Comparison of ENCODE assay signal across 9 mouse cellular contexts in the genomic region with DNA sequence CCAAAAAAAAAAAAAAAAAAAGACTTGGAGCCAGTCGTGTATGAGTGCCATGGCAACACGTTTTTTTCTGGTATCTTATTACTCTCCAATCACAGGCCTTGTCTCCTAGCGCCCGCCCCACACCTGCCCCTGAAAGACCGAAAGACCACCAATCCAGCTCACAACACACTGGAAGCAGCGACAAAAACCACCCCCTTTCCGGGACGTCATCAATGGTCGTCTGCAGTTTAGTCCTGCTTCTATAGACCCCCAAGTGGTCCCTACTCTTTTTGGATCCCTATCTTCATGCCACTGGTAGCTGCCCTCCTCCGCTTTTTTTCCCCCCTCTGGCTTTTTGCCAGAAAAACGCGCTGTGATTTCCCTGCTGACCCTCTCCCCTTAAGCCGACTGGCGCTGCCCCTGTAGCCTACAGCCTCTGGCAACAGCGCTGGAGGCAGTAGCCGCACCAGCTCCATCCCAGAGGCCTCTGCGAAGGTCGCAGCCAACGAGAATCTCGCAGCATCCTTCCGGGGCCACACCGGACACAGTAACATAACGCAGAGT. TPM values are rescaled to one million over a fixed set of nuclear protein-coding genes. Genes with fewer than 3 reads are reported as not detected.
DNase-seq lines count a peak whose midpoint lies in the region; ATAC-seq lines count a peak whose summit lies in the region.
"Had no signal": no experiment of that assay in that cellular context is flagged by ENCODE, and none has a peak within 500 bp of the region (broad histone marks: within the 10 kb centered on the region; RNA-seq: fewer than 3 reads in every experiment).

No protein-coding gene starts in this region.

- no peaks in the 10 kb centered on the region; the same call in 1 of the 2 replicates for H3K27me3 ChIP-seq in heart, embryonic 16.5 days (ENCODE audit: control insufficient read depth, insufficient read depth, low read length)
- peaks cover 12% of the 10 kb centered on the region for H3K27me3 ChIP-seq in embryonic facial prominence, embryonic 14.5 days (replicated peaks; ENCODE audit: control insufficient read depth, insufficient read depth, low read length)
- no peaks in the 10 kb centered on the region; the same call in 1 of the 2 replicates for H3K27me3 ChIP-seq in intestine, embryonic 14.5 days (replicated peaks; ENCODE audit: control insufficient read depth, insufficient read depth, low read length)
- no peaks in the 10 kb centered on the region; the same call in 1 of the 2 replicates for H3K27me3 ChIP-seq in liver, embryonic 11.5 days (replicated peaks; ENCODE audit: control insufficient read depth, insufficient read depth, low read length)

- H3K27ac ChIP-seq in heart, embryonic 16.5 days (ENCODE audit: low read length), result no peak overlapping the region
- no peak overlapping the region; the same call in 1 of the 2 replicates for H3K27ac ChIP-seq in embryonic facial prominence, embryonic 14.5 days (replicated peaks; ENCODE audit: low read depth, low read length)
- no peak overlapping the region for H3K27ac ChIP-seq in intestine, embryonic 14.5 days (ENCODE audit: low read depth)
- H3K27ac ChIP-seq in liver, embryonic 11.5 days (ENCODE audit: low read depth, low read length), result no peak overlapping the region

- H3K9ac ChIP-seq in heart, embryonic 16.5 days (ENCODE audit: low read length), result no peak overlapping the region
- peak overlapping the region; percentile 56 for H3K9ac ChIP-seq in embryonic facial prominence, embryonic 14.5 days (ENCODE audit: low read depth, low read length)
- H3K9ac ChIP-seq in intestine, embryonic 14.5 days (ENCODE audit: low read length), result no peak overlapping the region
- no peak overlapping the region for H3K9ac ChIP-seq in liver, embryonic 11.5 days (ENCODE audit: low read depth, low read length)

- 18% methylated on average over 23 of the region's 23 CpGs for WGBS in heart, embryonic 16.5 days
- 25% methylated on average over 23 of the region's 23 CpGs for WGBS in embryonic facial prominence, embryonic 14.5 days
- WGBS in intestine, embryonic 14.5 days, result 17% methylated on average over 23 of the region's 23 CpGs
- 21% methylated on average over 23 of the region's 23 CpGs for WGBS in liver, embryonic 11.5 days

- DNase-seq in heart, adult 11 months, result no peak
- peak; percentile 30 for DNase-seq in adrenal gland, postnatal 25 days
- peak; percentile 93 for DNase-seq in embryonic facial prominence, embryonic 14.5 days (ENCODE audit: low spot score)
- DNase-seq in intestine, embryonic 14.5 days (ENCODE audit: low spot score), result peak; percentile 80
- peak; percentile 41 for DNase-seq in liver, embryonic 11.5 days (ENCODE audit: low spot score)
- DNase-seq in right cerebral cortex, adult 2 months (ENCODE audit: low spot score in 2 of 2), result peak; percentile 66 to 75

- H3K9me3 ChIP-seq in heart, embryonic 16.5 days (replicated peaks; ENCODE audit: control insufficient read depth, low read length), result no peaks in the 10 kb centered on the region
- no peaks in the 10 kb centered on the region for H3K9me3 ChIP-seq in embryonic facial prominence, embryonic 14.5 days (ENCODE audit: control insufficient read depth, low read length)
- H3K9me3 ChIP-seq in intestine, embryonic 14.5 days (ENCODE audit: control insufficient read depth, low read length), result no peaks in the 10 kb centered on the region
- H3K9me3 ChIP-seq in liver, embryonic 11.5 days (ENCODE audit: control insufficient read depth, low read length), result no peaks in the 10 kb centered on the region
- H3K9me3 ChIP-seq: G1E had no signal

- peak; percentile 63; the same call in 1 of the 2 replicates for ATAC-seq in heart, embryonic 16.5 days (replicated peaks; ENCODE audit: extremely low read depth, insufficient read depth, low FRiP score)
- ATAC-seq in embryonic facial prominence, embryonic 14.5 days (ENCODE audit: low read depth), result peak; percentile 99
- peak; percentile 91 for ATAC-seq in intestine, embryonic 14.5 days (replicated peaks; ENCODE audit: low FRiP score, low TSS enrichment, low read depth)
- peak; percentile 70 for ATAC-seq in liver, embryonic 11.5 days (replicated peaks; ENCODE audit: low FRiP score)
- ATAC-seq in megakaryocyte progenitor cell, adult 5-6 weeks (replicated peaks; ENCODE audit: poor library complexity), result no peak

- H3K4me2 ChIP-seq in heart, embryonic 16.5 days (ENCODE audit: low read depth, low read length), result peak overlapping the region; percentile 70
- peak overlapping the region; percentile 63 for H3K4me2 ChIP-seq in embryonic facial prominence, embryonic 14.5 days (ENCODE audit: low read depth, low read length)
- H3K4me2 ChIP-seq in intestine, embryonic 14.5 days (ENCODE audit: low read length), result peak overlapping the region; percentile 42
- H3K4me2 ChIP-seq in liver, embryonic 11.5 days, result peak overlapping the region; percentile 45

- H3K4me1 ChIP-seq in heart, embryonic 16.5 days (ENCODE audit: control insufficient read depth, insufficient read depth, low read length), result no peaks in the 10 kb centered on the region
- H3K4me1 ChIP-seq in embryonic facial prominence, embryonic 14.5 days (ENCODE audit: control insufficient read depth, insufficient read depth, low read length), result no peaks in the 10 kb centered on the region
- H3K4me1 ChIP-seq in intestine, embryonic 14.5 days (replicated peaks; ENCODE audit: control insufficient read depth, insufficient read depth, low read length), result no peaks in the 10 kb centered on the region
- no peaks in the 10 kb centered on the region for H3K4me1 ChIP-seq in liver, embryonic 11.5 days (replicated peaks; ENCODE audit: control insufficient read depth, insufficient read depth, low read length)

- peak overlapping the region; percentile 50 for H3K4me3 ChIP-seq in heart, embryonic 16.5 days (ENCODE audit: low read length)
- H3K4me3 ChIP-seq in embryonic facial prominence, embryonic 14.5 days (ENCODE audit: low read depth, low read length), result peak overlapping the region; percentile 41
- H3K4me3 ChIP-seq in intestine, embryonic 14.5 days (ENCODE audit: low read depth, low read length), result peak overlapping the region; percentile 26
- H3K4me3 ChIP-seq in liver, embryonic 11.5 days (ENCODE audit: low read depth, low read length), result peak overlapping the region; percentile 27

- no peaks in the 10 kb centered on the region for H3K36me3 ChIP-seq in heart, embryonic 16.5 days (ENCODE audit: control insufficient read depth, insufficient read depth)
- H3K36me3 ChIP-seq in embryonic facial prominence, embryonic 14.5 days (ENCODE audit: control insufficient read depth, insufficient read depth, low read length), result no peaks in the 10 kb centered on the region
- no peaks in the 10 kb centered on the region for H3K36me3 ChIP-seq in intestine, embryonic 14.5 days (ENCODE audit: control insufficient read depth, insufficient read depth, low read length)
- H3K36me3 ChIP-seq in liver, embryonic 11.5 days (ENCODE audit: control insufficient read depth, insufficient read depth, low read length), result no peaks in the 10 kb centered on the region
- H3K36me3 ChIP-seq: G1E had no signal

RNA-seq across cellular contexts. Expression of gene Bex4, which starts 23.3 kb away (rescaled TPM):
- 137 and 145 TPM in 2 replicates for polyA plus RNA-seq in heart, embryonic 16.5 days (2015; fragmentation: Nextera tagmentation; extraction: Ambion mirVana)
- total RNA-seq in adrenal gland, postnatal 25 days (2021), result 7.0 and 10.3 TPM in 2 replicates
- 34.1 and 35.0 TPM in 2 replicates for polyA plus RNA-seq in embryonic facial prominence, embryonic 14.5 days (2014; fragmentation: Nextera tagmentation; extraction: Ambion mirVana)
- 190 and 192 TPM in 2 replicates for polyA plus RNA-seq in intestine, embryonic 14.5 days (2014; fragmentation: Nextera tagmentation; extraction: Ambion mirVana)
- polyA plus RNA-seq in liver, embryonic 11.5 days (2014; fragmentation: Nextera tagmentation; extraction: Ambion mirVana), result 307 and 310 TPM in 2 replicates
- 7.7 and 8.3 TPM in 2 replicates for total RNA-seq in megakaryocyte progenitor cell, adult 5-6 weeks (2015)
- total RNA-seq in megakaryocyte progenitor cell, adult 5-6 weeks (2017), result 7.4 and 17.7 TPM in 2 replicates

RNA-seq across cellular contexts. Expression of gene Nxf3, which starts 30.4 kb away (rescaled TPM):
- polyA plus RNA-seq in heart, embryonic 16.5 days (2015; fragmentation: Nextera tagmentation; extraction: Ambion mirVana), result 0.17 and 0.20 TPM in 2 replicates
- total RNA-seq in adrenal gland, postnatal 25 days (2021), result not detected in 2 replicates
- polyA plus RNA-seq in embryonic facial prominence, embryonic 14.5 days (2014; fragmentation: Nextera tagmentation; extraction: Ambion mirVana), result 0.06 TPM in 1 of 2 replicates, not detected in the other
- polyA plus RNA-seq in intestine, embryonic 14.5 days (2014; fragmentation: Nextera tagmentation; extraction: Ambion mirVana), result 0.09 and 0.15 TPM in 2 replicates
- 0.23 and 0.25 TPM in 2 replicates for polyA plus RNA-seq in liver, embryonic 11.5 days (2014; fragmentation: Nextera tagmentation; extraction: Ambion mirVana)
- not detected in 2 replicates for total RNA-seq in megakaryocyte progenitor cell, adult 5-6 weeks (2015)
- not detected in 2 replicates for total RNA-seq in megakaryocyte progenitor cell, adult 5-6 weeks (2017)

RNA-seq across cellular contexts. Expression of gene Bex2, which starts 47.5 kb away (rescaled TPM):
- polyA plus RNA-seq in heart, embryonic 16.5 days (2015; fragmentation: Nextera tagmentation; extraction: Ambion mirVana), result 15.1 and 16.0 TPM in 2 replicates
- 16.1 and 27.7 TPM in 2 replicates for total RNA-seq in adrenal gland, postnatal 25 days (2021)
- polyA plus RNA-seq in embryonic facial prominence, embryonic 14.5 days (2014; fragmentation: Nextera tagmentation; extraction: Ambion mirVana), result 54.4 and 71.0 TPM in 2 replicates
- polyA plus RNA-seq in intestine, embryonic 14.5 days (2014; fragmentation: Nextera tagmentation; extraction: Ambion mirVana), result 132 and 146 TPM in 2 replicates
- 260 and 268 TPM in 2 replicates for polyA plus RNA-seq in liver, embryonic 11.5 days (2014; fragmentation: Nextera tagmentation; extraction: Ambion mirVana)
- not detected in 2 replicates for total RNA-seq in megakaryocyte progenitor cell, adult 5-6 weeks (2015)
- total RNA-seq in megakaryocyte progenitor cell, adult 5-6 weeks (2017), result 0.37 and 0.62 TPM in 2 replicates
- total RNA-seq: G1E had no signal

RNA-seq across cellular contexts. Expression of gene Tceal8, which starts 56.7 kb away (rescaled TPM):
- polyA plus RNA-seq in heart, embryonic 16.5 days (2015; fragmentation: Nextera tagmentation; extraction: Ambion mirVana), result 219 and 258 TPM in 2 replicates
- 44.4 and 51.1 TPM in 2 replicates for total RNA-seq in adrenal gland, postnatal 25 days (2021)
- polyA plus RNA-seq in embryonic facial prominence, embryonic 14.5 days (2014; fragmentation: Nextera tagmentation; extraction: Ambion mirVana), result 216 and 224 TPM in 2 replicates
- 199 and 214 TPM in 2 replicates for polyA plus RNA-seq in intestine, embryonic 14.5 days (2014; fragmentation: Nextera tagmentation; extraction: Ambion mirVana)
- polyA plus RNA-seq in liver, embryonic 11.5 days (2014; fragmentation: Nextera tagmentation; extraction: Ambion mirVana), result 236 and 244 TPM in 2 replicates
- total RNA-seq in megakaryocyte progenitor cell, adult 5-6 weeks (2015), result 64.8 and 74.3 TPM in 2 replicates
- total RNA-seq in megakaryocyte progenitor cell, adult 5-6 weeks (2017), result 109 and 113 TPM in 2 replicates
